Mouse (Mus musculus): Measurements from ENCODE around the gene Prkce.

Gene Prkce

DNA sequence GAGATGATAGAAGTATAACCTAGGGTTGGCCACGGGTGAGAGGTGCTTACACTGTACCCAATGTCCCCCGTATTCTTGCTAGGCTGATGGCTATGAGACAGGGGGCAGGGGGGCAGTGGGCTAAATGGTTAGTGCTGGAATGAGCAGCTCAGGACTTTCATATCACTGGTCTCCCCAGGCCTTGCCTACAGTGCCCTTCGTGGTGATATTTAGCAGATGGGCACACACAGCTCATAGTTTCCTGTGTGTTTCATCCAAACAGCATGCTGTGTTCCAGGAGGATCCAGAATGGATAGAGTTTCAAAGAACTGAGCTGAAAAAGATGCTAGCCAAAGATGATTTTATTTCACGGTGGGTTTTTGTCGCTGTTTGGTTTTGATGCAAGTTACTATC lies 241.0 kb downstream of the Prkce start:
- DNase-seq (ENCODE audit: low read depth, low spot score): no peak

DNA sequence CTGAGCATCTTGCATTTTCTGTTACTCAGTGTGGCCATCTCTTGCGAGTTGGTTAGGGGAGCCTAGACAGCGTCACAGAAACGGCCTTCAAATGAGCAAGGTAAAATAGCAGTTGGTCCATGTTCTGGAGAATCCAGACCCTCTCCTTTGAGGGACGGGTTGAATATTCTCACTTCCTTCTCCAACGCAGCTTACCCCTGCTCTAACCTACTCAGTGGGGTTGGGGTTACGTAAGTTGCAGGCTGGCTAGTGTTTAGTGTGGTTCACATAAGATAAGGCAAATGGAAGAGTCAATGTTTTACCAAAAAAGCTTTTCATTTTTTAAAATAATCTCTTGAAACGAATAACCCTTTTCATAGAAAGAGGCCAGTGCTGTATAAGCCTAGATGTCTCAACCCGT lies 241.9 kb downstream of the Prkce start:
- no peak for DNase-seq (ENCODE audit: low read depth, low spot score)

DNA sequence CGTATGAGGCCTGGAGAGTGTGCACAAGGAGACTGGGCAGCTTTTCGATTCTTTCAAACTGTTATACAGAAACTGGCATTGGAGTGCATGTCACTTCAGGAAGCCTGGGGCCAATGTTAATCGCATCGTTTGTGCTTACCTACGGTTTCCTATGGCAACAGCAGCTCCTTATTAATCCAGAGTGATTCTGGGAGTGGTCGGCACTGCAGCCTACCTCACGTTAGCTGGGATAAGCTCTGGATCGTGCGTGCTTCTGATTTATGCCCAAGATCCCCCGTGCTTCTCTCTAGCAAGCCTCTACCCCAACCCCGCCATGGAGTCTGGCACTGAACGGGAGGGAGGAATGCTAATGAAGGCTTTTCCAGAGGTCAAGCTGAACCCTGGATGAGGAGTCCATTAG lies 242.9 kb downstream of the Prkce start:
- peak; percentile 31 for DNase-seq (ENCODE audit: low read depth, low spot score)

DNA sequence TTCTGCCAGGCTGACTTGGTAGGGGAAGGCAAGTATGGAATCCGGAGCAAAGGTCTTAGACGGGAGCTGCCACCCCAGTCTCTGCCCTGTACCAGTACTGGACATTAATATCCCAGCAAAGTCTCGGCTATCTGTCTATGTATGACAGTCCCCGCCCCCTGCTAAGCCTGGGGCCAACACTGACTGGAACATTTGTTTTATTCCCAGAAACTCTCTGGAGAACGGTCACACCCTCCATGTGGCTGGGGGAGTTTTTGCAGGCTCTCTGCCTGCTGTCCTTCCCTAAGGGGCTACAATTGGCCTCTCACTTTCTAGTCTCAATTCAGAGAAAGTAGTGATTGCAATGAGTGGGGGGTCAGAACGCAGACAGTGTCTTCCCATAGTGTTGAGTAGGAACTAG lies 244.6 kb downstream of the Prkce start:
- peak; percentile 10 for DNase-seq (ENCODE audit: low read depth, low spot score)

DNA sequence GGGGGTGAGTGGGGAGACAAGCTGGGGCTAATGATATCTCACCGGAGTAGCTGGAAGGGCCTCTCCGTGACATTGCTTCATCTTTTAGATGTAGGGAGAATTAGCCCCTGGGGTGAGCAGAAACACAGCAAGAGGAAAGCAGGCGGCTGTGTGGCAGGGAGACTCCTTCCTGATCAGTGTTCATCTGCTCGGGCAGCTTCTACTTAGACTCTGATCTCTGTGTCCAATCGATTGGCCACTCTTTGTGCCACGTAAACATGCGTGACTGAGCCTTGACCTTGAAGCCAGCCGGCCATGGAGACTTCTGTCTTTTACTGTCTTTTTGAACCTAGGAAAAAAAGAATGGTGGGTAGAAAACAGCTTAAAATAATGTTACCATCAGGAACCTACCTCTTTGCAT lies 247.0 kb downstream of the Prkce start:
- peak; percentile 73 for DNase-seq (ENCODE audit: low read depth, low spot score)

DNA sequence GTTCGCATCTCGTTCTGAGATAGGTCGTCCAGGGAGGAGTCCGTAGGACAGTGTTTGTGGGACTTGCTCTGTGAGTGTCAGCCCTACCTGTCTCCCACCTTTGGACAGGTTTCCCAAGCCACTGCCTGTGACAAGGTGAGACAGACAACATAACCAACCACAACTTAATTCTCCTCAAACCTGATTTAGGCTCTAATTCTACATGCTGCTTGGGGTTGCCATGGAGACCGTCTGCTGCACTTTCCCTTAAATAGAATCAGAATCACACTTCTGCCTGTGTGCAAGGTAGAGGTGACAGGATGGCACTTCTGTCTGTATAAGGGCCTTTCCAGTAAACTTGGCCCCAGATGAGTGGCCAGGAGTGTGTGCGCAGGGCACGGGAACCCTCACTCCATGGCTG lies 248.4 kb downstream of the Prkce start:
- DNase-seq (ENCODE audit: low read depth, low spot score): no peak

DNA sequence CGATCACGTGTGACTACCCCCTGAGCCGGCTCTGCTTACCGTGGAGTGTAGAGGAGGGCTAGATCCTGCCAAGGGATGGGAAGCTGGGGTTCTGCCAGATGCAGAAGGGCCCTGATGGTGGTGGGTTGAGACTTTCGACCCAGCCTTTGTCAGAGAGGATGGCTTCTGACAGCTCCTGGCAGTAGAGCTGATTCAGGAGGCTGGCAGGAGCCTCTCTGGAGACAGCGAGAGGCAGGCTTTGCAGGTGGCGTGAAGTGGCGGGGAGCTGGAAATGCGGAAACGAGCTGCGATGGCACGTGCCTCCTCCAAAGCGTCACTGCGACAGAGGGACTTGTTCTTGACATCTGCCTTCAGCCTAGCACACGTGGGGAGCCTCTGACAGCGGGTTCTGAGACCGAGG lies 250.7 kb downstream of the Prkce start:
- DNase-seq (ENCODE audit: low read depth, low spot score): no peak

DNA sequence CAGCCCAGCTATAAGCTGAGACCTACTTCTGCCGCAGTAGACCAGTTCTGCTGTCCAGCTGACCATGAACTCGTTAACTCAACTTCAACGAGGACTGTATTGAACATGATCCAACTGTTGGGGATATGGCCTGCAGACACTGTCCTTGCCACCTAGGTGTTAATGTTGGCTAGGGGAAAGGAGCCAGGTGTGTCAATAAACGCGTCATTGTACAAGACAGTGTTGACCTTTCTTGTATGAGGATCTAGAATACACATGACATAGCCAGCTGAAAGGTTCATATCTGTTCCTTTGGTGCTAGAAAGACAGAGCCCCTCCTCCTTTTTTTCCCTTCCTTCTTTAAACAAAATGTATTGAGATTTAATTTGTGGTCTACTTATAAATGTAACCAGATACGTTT lies 251.6 kb downstream of the Prkce start:
- no peak for DNase-seq (ENCODE audit: low read depth, low spot score)

DNA sequence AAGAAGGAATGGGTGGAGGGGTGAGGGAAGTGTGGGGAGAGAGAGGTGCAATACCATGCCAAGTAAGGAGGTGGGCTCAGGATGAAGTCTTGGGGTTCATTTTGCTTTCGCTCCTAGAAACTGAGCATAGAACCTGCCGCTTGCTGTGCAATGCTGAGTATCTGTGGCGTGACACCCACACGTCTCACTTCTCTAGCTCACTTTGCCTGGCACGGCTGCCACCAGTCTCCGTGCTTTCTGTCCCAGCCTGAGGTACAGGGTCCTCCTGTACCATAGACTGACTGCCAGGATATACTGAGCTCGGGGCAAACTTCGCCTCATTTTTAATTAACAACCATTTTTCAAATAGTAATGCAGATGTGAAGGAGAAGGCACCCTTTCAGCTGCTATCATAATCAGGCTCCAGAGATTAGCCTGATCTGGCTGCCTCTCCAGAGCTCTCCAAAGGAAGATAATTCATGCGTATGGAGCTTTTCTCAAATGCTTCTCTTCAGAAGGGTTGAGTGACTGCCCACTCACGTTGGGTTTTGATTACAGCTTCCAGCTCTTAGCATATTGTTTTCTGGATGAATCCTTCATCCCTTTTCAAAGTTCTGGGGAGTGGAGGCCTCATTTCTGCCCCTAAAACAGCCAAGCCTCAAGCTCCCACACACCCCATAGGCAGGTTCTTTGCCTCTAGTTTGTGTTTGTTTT lies 253.2 kb downstream of the Prkce start:
- no peak for DNase-seq (ENCODE audit: low read depth, low spot score)

DNA sequence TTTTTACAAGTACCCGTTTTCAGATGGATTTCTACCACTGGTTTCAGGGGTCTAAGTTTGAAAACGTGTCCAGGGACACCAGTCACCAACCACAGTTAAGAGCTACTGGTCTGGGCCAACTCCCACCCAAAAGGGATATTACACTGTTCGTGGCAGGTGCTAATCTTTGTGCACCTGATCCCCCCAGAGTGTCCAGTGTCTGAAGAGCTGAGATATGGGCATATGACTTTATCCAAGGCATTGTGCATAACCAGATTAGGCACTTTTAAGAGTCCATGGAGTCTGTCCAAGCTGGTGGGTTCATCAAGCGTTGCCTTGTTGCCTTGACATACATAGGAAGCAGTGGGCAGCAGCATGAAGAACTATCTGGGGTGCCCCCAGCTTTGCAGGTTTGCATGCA lies 254.4 kb downstream of the Prkce start:
- no peak for DNase-seq (ENCODE audit: low read depth, low spot score)

DNA sequence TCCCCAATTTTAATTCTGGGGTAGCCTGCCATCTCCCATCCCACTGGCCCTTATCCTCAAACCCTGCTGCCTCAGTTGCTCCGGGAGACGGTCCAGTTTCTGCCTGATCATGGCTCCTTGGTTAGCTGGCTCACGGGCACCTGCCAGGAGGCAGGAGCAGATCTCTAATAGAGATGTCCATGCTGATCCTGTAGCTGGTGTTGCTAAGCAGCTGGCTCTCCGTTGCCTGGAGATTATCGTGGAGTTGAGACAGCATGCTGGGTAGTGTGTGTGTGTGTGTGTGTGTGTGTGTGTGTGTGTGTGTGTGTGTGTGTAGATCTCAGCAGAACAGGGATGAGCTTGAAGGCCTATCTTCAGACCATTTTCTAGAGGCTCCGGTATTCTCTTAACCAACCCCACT lies 262.3 kb downstream of the Prkce start:
- DNase-seq (ENCODE audit: low read depth, low spot score): no peak

DNA sequence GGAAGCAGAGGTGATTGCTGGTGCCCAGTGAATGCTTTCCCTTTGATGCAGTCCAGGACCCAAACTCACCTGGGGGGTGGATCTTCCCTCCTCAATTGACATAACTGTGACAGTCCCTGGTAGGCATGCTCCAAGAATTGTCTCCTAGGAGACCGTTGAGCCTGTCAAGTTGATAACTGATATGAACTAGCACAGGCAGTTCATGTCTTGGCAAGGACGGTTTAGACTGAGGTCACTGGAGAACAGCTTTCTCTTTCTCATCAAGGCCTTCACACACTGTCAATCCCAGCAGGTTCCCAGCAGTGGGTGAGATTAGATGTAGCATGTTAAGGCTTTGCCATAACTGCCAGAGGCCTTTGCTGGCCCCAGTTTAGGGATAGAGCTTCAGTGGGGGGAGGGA lies 265.5 kb downstream of the Prkce start:
- no peak for DNase-seq (ENCODE audit: low read depth, low spot score)

DNA sequence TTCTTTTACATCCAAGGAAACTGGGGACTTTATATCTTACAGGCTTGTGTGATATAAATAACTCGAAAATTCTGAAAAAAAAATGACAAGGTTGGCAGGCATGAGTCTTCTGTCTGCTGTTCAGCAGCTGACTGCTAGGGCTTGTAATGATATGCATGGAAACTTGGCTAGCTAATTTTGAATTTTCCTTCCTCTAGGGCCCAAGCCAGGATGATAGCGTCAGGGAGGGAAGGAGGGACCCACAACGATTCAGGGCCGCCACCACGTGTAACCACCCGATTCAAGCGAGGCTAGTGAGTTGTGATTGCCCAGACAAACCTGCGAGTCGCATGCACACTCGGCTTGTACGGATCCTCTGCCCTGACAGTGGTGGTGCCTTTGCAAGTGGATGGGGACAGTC lies 266.2 kb downstream of the Prkce start:
- no peak for DNase-seq (ENCODE audit: low read depth, low spot score)

DNA sequence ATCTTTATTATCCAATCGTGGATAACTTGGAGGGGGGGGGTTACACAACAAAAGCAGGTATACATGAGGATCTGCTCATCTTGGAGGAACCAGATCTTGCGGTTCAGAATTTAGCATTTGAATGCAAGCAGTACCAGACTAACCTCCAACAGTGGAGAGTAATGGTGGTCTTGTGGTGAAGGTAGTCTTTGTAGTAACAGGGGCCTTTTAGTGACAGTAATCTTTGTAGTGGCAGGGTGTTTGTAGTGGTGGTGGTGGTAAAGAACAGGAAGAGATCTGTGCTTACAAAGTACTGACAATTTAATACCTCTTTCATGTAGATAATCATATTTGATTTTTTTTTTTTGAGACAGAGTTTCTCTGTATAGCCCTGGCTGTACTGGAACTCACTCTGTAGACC lies 267.2 kb downstream of the Prkce start:
- DNase-seq (ENCODE audit: low read depth, low spot score): no peak

DNA sequence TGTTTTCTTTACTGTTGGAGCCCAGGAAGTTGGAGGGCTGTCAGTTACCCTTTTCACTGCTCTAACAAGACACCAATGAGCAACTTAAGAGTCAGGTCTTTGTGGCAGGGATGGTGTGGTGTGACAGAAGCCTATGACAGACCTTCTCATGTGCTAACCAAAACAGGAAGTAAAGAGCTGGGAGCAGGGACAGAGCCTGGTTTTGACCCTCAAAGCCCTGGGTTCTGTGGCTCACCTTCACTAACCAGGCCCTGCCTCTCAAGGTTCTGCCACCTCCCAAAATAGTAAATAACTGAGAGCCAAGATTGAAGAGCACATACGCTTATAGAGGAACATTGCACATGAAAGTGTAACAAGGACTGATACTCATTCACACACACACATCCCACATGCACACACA lies 268.0 kb downstream of the Prkce start:
- DNase-seq (ENCODE audit: low read depth, low spot score): no peak

DNA sequence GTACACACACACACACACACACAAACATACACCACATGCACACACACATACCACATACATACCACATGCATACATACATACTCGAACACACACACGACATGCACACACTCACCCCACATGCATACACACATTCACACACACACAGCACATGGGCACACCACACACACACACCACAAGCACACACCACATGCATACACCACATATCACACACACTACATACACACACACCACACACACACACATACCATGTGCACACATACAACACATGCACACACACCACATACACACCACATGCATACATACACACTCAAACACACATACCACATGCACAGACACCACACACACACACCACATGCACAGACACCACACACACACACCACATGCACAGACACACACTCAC lies 268.4 kb downstream of the Prkce start:
- DNase-seq (ENCODE audit: low read depth, low spot score): no peak

DNA sequence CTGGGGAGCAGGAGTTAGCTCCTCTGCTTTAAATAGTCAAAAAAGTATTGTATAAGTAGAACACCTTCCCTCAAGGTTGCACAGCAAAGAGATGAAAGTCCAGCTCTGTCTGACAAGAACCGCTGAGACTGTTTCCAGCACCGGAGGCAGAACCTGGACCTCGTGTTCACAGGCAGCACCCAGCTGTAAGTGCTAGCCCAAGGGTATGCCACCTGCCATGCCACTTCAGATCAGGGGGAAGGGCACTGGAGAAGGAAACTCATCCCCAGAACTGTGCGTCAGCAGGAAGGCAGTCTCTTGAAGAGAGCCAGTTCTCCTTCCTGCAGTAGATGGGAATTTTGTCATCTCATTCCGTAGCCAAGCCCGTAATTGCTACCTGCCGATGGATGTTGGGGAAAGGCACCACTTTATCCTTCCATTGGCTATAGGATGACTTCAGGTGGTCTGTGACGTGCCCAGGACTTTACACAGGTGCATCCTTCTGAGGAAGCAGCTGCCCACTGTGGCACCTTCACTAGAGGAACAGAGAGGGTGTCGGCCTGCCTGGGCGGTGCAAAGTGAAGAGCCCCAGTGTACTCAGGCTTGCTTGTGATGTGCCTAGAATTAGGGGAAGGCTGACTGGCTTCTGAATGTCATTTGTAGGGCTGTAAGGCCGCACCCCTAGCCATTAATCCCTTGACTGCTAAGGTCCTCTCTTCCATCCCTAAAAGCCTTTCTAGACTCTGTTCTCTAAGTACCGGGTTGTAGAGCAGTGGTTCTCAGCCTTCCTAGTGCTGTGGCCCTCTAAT lies 269.2 kb downstream of the Prkce start:
- DNase-seq (ENCODE audit: low read depth, low spot score): no peak

DNA sequence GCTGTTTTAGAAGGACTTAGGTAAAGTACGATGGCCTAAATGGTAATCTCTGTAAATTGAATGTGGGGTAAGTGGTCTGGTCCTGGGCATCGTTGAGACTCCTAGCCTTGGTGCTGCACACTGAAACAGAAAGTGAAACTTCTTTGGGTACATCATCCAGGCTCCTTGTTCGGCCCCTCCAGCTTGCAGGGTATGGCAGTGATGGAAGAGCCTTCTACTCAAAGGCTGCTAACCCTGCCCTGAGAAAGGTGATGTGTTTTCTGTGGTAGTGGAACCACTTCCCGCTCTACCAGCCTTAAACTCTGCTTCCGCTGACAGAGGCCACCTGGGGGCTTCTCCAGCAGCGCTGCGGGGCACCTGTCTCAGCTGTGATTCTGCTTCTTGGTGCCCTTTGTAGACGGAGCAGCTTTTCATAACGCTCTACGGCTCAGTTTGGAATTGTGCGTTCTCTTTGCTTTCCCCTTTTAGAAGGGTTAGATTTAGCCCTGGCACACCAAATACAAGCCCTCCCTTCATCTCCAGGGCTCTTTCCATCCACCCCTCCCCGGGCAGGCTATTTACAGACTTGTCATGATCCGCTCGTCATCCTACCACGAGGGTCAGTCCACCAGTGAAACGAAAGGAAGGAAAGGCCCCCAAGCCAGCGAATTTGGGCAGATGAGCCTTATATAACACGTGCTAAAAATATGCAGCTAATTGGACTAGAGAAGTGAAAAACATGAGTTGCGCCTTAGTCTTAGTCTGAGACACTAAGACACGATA lies 270.1 kb downstream of the Prkce start:
- DNase-seq (ENCODE audit: low read depth, low spot score): no peak

DNA sequence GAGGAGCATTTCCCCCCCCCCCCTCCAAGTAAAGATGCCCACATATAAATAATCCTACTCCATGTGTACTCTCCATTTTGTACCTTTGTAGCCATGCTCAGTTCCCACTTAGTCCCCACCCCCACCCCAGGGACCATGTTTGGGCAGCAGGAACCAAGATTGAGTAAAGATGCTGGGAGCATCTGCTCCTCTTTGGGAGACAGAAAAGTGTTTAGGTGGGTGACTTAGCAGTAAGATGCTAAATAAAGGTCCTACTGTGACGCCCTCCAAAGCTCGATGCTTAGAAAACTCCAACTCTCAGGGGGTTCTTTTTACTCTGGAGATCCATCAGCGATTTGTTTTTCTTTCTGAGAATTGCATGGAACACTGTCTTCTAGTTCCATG lies 270.7 kb downstream of the Prkce start:
- no peak for DNase-seq (ENCODE audit: low read depth, low spot score)

DNA sequence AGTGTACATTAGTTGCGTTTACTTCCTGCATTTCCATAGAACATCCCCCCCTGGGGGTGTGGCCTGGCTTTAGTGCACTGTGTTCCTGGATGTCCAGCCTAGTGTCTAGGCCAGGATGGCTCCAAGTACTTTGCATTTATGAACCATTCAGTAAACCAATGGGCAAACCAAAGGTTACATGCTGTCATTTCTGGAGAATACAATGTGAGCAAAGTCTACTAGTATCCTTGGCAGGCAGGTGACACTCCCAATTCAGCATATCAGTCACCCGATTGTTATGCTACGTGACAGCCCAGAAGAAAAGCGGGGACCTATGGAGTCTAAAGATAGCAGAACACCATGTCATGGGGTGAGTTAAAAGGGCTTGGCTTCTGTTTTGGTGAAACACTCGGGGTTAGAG lies 271.2 kb downstream of the Prkce start:
- no peak for DNase-seq (ENCODE audit: low read depth, low spot score)

DNA sequence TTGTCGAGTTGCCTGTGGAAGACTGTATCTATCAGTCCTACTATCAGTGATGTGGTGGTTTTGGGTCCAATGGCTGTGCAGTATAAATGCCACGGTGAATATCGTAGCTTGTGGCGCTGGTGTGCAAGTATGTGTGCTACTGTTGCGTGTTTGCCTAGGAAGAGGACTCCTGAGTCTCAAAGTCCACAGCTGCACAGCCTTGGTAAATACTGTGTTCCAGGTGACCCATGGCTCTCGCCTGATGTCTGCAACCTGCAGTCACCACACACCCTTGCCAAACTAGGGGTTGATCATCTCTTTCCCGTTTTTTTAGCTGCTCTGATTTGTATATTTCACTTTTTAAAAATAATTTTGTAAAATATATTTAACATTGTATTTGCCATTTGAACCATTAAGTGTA lies 273.5 kb downstream of the Prkce start:
- DNase-seq (ENCODE audit: low read depth, low spot score): no peak

DNA sequence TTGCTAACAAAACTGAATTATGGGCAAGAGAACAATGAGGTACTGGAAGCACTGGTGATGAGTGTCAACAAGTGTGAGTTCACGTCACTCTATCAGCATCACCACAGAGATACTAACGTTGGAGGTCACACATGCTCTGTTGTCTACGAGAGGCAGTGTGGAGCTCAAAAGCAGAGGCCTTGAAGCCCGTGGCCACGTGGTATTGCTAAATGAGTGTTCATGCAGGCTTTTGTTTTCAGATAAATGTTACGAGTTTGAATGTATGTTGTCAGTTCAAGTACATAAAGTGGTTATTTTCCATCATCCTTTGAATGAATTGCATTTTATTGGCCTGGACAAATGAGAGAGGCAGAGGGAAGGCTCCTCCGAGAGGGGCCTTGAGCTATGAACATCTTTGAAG lies 276.3 kb downstream of the Prkce start:
- DNase-seq (ENCODE audit: low read depth, low spot score): no peak

All from mesoderm, embryonic 11.5 days (tissue).